Mouse (Mus musculus) urinary bladder, postnatal 4 days (tissue): ENCODE measurements around the gene Vmn2r72.

Source experiments
- DNase-seq, 2 experiments: peaks; one replicate each; pipeline ENCODE4 v3.0.0; 2021 to 2022; ENCODE audit warnings: low spot score in 2 of 2

Vmn2r72 gene

DNA sequence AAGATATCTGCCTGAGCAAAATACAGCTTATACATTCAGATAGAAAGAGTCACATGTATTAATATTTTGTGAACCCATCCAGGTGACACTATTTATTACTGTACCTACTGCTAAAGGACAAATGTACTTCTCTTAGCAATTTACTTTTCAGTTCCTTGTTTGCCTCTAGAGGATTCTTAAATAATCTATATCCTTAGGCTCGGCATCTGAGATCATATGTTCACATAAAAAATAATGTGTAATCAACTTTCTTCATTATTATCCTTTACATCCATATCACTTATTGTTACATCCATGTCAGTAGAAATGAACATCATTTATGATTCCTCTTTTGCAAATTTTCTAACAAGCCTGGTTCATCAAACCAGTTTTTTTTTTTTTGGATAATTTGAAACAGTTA lies at the start of gene Vmn2r72:
TSS of gene Vmn2r72 (minus strand) at position 101 of the 400 bp plus-strand sequence.
- DNase-seq: no peak
